Mouse (Mus musculus) megakaryocyte-erythroid progenitor cell, adult 5-6 weeks (primary cell): ENCODE measurements at regions not wholly inside any gene's neighbourhood (a gene's known extent, or its start where the extent isn't known, plus 50 kb on each side); places are given as distances from the start of the nearest gene placed in this dataset.

Experiments
- ATAC-seq: replicated peaks from 2 replicates; pipeline ENCODE4 v1.8.0; 2016; ENCODE audit warnings: mild to moderate bottlenecking, inconsistent platforms; ENCODE audit not compliant: severe bottlenecking, poor library complexity, low FRiP score, low TSS enrichment

- no peak; the same call in 1 of the 2 replicates for ATAC-seq
Measured at GRCm38 (mm10) chr11:114553992-114554391, 114.3 kb upstream of the Rpl38 start.

GRCm38 (mm10) chr11:114552176-114552575, 116.1 kb upstream of the Rpl38 start:
- ATAC-seq = no peak

- no peak for ATAC-seq
Measured at GRCm38 (mm10) chr11:114551262-114551661, 117.1 kb upstream of the Rpl38 start.

- no peak for ATAC-seq
Measured at GRCm38 (mm10) chr11:114548658-114549057, 119.7 kb upstream of the Rpl38 start.

GRCm38 (mm10) chr11:114544212-114544611, 124.1 kb upstream of the Rpl38 start:
- ATAC-seq = no peak

- ATAC-seq = no peak
Measured at GRCm38 (mm10) chr11:114542167-114542566, 126.2 kb upstream of the Rpl38 start.

GRCm38 (mm10) chr11:114540503-114540902, 127.8 kb upstream of the Rpl38 start:
- ATAC-seq = no peak

GRCm38 (mm10) chr11:114536616-114537493, 131.5 kb upstream of the Rpl38 start:
- ATAC-seq = no peak

- ATAC-seq = peak; percentile 67
Measured at GRCm38 (mm10) chr11:114535900-114536299, 132.4 kb upstream of the Rpl38 start.

- ATAC-seq = no peak
Measured at GRCm38 (mm10) chr11:114534436-114534835, 133.9 kb upstream of the Rpl38 start.

- peak; percentile 90 for ATAC-seq
Measured at GRCm38 (mm10) chr11:114531241-114531765, 137.0 kb upstream of the Rpl38 start.

- ATAC-seq = no peak
Measured at GRCm38 (mm10) chr11:114528937-114529772, 139.2 kb upstream of the Rpl38 start.

GRCm38 (mm10) chr11:114523444-114524238, 144.7 kb upstream of the Rpl38 start:
- peak; percentile 81 for ATAC-seq

- peak; percentile 58 for ATAC-seq
Measured at GRCm38 (mm10) chr11:114515278-114515677, 153.0 kb upstream of the Rpl38 start.

GRCm38 (mm10) chr11:114514126-114514525, 154.2 kb upstream of the Rpl38 start:
- no peak for ATAC-seq

GRCm38 (mm10) chr11:114513446-114513845, 154.9 kb upstream of the Rpl38 start:
- no peak for ATAC-seq

GRCm38 (mm10) chr11:114511994-114512393, 156.3 kb upstream of the Rpl38 start:
- ATAC-seq = no peak

GRCm38 (mm10) chr11:114502562-114502961, 165.8 kb upstream of the Rpl38 start:
- no peak for ATAC-seq

GRCm38 (mm10) chr11:114501869-114502540, 166.3 kb upstream of the Rpl38 start:
- no peak for ATAC-seq
